Mouse (Mus musculus) myocyte (in vitro differentiated cells): ENCODE measurements around the gene Klk10. TPM values are rescaled to one million over a fixed set of nuclear protein-coding genes. Genes with fewer than 3 reads are reported as not detected.

Experiments used
- H3K27me3 ChIP-seq: one replicate; pipeline ENCODE4 v1.6.1; 2011; ENCODE audit not compliant: control insufficient read depth, insufficient read depth, insufficient read length
- H3K36me3 ChIP-seq: one replicate; pipeline ENCODE4 v1.6.1; 2011; ENCODE audit not compliant: control insufficient read depth, insufficient read depth
- H3K4me2 ChIP-seq: one replicate; pipeline ENCODE4 v1.6.1; 2011; ENCODE audit warnings: low read depth, control low read depth
- H3K4me3 ChIP-seq: one replicate; pipeline ENCODE4 v1.5.1; 2011; ENCODE audit warnings: mild to moderate bottlenecking, control low read depth, moderate library complexity
- H3K79me2 ChIP-seq: one replicate; pipeline ENCODE4 v1.6.1; 2011; ENCODE audit not compliant: control insufficient read depth, insufficient read depth
- H3ac ChIP-seq: one replicate; pipeline ENCODE4 v1.6.1; 2011; ENCODE audit not compliant: control insufficient read depth, insufficient read length
- CEBPB ChIP-seq: IDR thresholded peaks from 2 replicates; pipeline ENCODE4 v1.6.1; 2011; ENCODE audit warnings: mild to moderate bottlenecking, moderate library complexity; ENCODE audit not compliant: poor library complexity, insufficient read depth, severe bottlenecking
- E2F4 ChIP-seq: IDR thresholded peaks from one replicate; pipeline ENCODE4 v1.6.1; 2011; ENCODE audit warnings: mild to moderate bottlenecking, control low read depth, moderate library complexity; ENCODE audit not compliant: insufficient read depth
- MAX ChIP-seq: IDR thresholded peaks from one replicate; pipeline ENCODE4 v1.6.1; 2011; ENCODE audit warnings: low read depth, mild to moderate bottlenecking, control low read depth
- MYOD1 ChIP-seq, 3 experiments: IDR thresholded peaks; one replicate each; pipeline ENCODE4 v1.6.1; 2011; ENCODE audit warnings: control low read depth in 2 of 3, low read depth in 2 of 3, mild to moderate bottlenecking in 2 of 3, moderate library complexity in 1 of 3; ENCODE audit not compliant: insufficient read length in 2 of 3, control insufficient read depth in 1 of 3
- MYOG ChIP-seq, 3 experiments: IDR thresholded peaks; one replicate each; pipeline ENCODE4 v1.6.1; 2011; ENCODE audit warnings: control low read depth in 2 of 3, low read depth in 2 of 3, mild to moderate bottlenecking in 2 of 3; ENCODE audit not compliant: insufficient read length in 2 of 3, control insufficient read depth in 1 of 3, insufficient read depth in 1 of 3
- POLR2A ChIP-seq: IDR thresholded peaks from one replicate; pipeline ENCODE4 v1.6.1; 2011; ENCODE audit warnings: low read depth, mild to moderate bottlenecking, control low read depth, moderate library complexity; ENCODE audit not compliant: insufficient read length
- POLR2AphosphoS2 ChIP-seq: IDR thresholded peaks from one replicate; pipeline ENCODE4 v1.6.1; 2011; ENCODE audit warnings: low read depth, control low read depth; ENCODE audit not compliant: insufficient read length
- REST ChIP-seq: IDR thresholded peaks from one replicate; pipeline ENCODE4 v1.6.1; 2011; ENCODE audit warnings: mild to moderate bottlenecking, control low read depth, moderate library complexity; ENCODE audit not compliant: insufficient read depth, insufficient read length
- SRF ChIP-seq: IDR thresholded peaks from one replicate; pipeline ENCODE4 v1.6.1; 2011; ENCODE audit warnings: low read depth; ENCODE audit not compliant: control insufficient read depth, insufficient read length
- TCF12 ChIP-seq: IDR thresholded peaks from one replicate; pipeline ENCODE4 v1.6.1; 2011; ENCODE audit warnings: mild to moderate bottlenecking, control low read depth; ENCODE audit not compliant: poor library complexity, insufficient read depth, severe bottlenecking
- TCF3 ChIP-seq: IDR thresholded peaks from one replicate; pipeline ENCODE4 v1.6.1; 2011; ENCODE audit warnings: low read depth, control low read depth; ENCODE audit not compliant: insufficient read length
- USF1 ChIP-seq: IDR thresholded peaks from one replicate; pipeline ENCODE4 v1.6.1; 2011; ENCODE audit warnings: low read depth, mild to moderate bottlenecking, control low read depth, moderate library complexity
- polyA plus RNA-seq: library from polyadenylated mRNA; unstranded; fragments of >200 nt; fragmentation: generic; extraction: Trizol; gene quantifications from one replicate; pipeline ENCODE4 v1.2.1, GENCODE M21; 2012; ENCODE audit warnings: missing spikeins

Gene Klk10
- polyA plus RNA-seq, 1 experiment, result 1.1 TPM

DNA sequence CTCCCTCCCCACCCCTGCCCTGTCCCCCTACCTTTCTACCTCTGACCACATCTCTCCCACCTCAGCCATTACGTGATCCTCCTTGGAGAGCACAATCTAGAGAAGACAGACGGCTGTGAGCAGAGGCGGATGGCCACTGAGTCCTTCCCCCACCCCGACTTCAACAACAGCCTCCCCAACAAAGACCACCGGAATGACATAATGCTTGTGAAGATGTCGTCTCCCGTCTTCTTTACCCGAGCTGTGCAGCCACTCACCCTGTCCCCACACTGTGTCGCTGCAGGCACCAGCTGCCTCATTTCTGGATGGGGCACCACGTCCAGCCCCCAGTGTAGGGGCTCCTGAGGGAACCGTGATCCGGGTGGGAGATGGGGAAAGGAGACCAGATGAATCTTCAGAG is 3.4 kb upstream of the Klk10 start:
- TF ChIP-seq TCF3, result no peak
- TF ChIP-seq POLR2AphosphoS2, result no peak
- TF ChIP-seq CEBPB, result no peak
- no peak for TF ChIP-seq TCF12
- TF ChIP-seq MAX, result no peak
- H3K4me3 ChIP-seq, result no peak overlapping the region
- no peaks in the 10 kb centered on the region for H3K36me3 ChIP-seq
- no peak overlapping the region for H3K4me2 ChIP-seq
- H3K79me2 ChIP-seq, result no peaks in the 10 kb centered on the region
- no peaks in the 10 kb centered on the region for H3K27me3 ChIP-seq
- no peak overlapping the region for H3ac ChIP-seq

DNA sequence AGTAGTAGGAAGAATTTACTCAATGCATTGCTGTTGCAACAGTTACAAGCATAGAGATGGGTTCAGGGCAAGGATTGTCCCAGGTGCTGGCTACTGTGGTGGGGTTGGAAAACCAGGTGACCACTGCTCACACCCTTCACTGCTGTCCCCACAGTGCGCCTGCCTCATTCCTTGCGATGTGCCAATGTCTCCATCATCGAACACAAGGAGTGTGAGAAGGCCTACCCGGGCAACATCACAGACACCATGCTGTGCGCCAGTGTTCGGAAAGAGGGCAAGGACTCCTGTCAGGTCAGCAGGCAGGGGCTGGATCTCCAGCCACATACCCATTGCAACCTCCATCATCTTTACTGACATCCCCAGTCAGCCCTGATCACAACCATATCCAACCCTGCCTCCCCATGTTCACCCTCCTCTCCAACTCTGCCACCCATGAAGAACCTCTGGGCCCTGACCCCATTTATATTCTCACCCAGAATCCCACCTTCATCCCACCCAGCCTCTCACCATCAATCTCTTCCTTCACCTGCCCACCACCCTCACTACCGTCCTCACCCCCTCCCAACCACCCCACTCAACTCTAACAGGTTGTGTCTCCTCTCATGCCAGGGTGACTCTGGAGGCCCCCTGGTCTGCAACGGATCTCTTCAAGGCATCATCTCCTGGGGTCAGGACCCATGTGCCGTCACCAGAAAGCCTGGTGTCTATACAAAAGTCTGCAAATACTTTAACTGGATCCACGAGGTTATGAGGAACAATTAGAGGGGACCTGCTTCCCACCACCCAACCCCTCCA is 2.5 kb upstream of the Klk10 start:
- no peaks in the 10 kb centered on the region for H3K79me2 ChIP-seq
- H3K36me3 ChIP-seq, result no peaks in the 10 kb centered on the region
- TF ChIP-seq MYOG (IDR thresholded peaks at IDR 0.05; ENCODE audit: control insufficient read depth in 1 of 3, insufficient read depth in 1 of 3, insufficient read length in 2 of 3, low read depth in 2 of 3), result no peak
- TF ChIP-seq TCF12, result no peak
- TF ChIP-seq REST, result no peak
- TF ChIP-seq CEBPB, result no peak
- no peak for TF ChIP-seq SRF
- TF ChIP-seq MYOD1 (IDR thresholded peaks at IDR 0.05; ENCODE audit: control insufficient read depth in 1 of 3, insufficient read length in 2 of 3, low read depth in 2 of 3), result no peak
- TF ChIP-seq E2F4, result no peak
- TF ChIP-seq POLR2AphosphoS2, result no peak
- no peak overlapping the region for H3ac ChIP-seq
- H3K27me3 ChIP-seq, result no peaks in the 10 kb centered on the region
- no peak overlapping the region for H3K4me2 ChIP-seq
- no peak overlapping the region for H3K4me3 ChIP-seq

DNA sequence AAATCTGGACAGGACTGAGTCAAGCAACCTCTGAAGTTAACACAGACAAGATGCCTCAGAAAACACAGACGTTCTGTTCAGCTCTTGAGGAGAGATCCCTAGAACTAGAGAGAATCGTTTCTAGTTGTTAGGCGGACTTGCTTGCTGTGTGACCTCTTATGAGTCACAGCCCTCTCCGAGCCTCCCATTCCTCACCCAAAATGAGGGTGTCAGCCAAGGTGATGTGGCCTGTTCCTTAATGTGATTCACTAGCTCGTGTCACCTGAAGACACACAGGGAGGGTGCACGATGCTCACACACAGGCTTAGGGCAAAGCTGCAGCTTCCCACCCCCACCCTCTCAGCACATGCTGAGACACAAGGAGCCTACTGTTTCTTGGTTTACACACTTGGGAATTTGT is 594 bp upstream of the Klk10 start:
- Histone ChIP-seq H3ac (no peak overlapping the region), H3K79me2 (no peaks in the 10 kb centered on the region), H3K27me3 (no peaks in the 10 kb centered on the region), H3K36me3 (no peaks in the 10 kb centered on the region), H3K4me2 (peak overlapping the region; percentile 18), H3K4me3 (no peak overlapping the region)
- no peak for TF ChIP-seq POLR2AphosphoS2
- TF ChIP-seq REST, result no peak
- TF ChIP-seq CEBPB, result no peak
- TF ChIP-seq TCF12, result no peak
- no peak for TF ChIP-seq TCF3
- no peak for TF ChIP-seq E2F4
- TF ChIP-seq MAX, result no peak
- TF ChIP-seq POLR2A, result no peak
- no peak for TF ChIP-seq MYOD1 (IDR thresholded peaks at IDR 0.05; ENCODE audit: control insufficient read depth in 1 of 3, insufficient read length in 2 of 3, low read depth in 2 of 3)

DNA sequence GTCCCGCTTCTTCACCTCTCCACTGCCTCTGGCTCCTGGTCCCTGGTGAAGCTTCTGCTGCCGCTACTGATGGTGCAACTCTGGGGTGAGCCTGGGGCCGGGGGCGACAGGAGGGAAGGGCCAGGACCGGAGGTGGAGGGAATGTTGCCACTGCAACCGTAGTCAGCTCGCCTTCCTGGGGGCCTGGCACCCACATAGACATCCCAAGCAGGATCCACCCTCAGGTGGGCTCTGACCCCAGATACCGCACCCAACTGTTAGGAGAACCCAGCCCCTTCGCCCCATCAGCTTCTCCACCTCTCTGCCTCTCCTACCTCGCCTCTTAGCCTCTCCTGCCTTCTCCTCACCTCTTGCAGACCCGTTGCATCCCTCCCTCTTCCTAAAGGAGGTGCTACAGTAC is 706 bp downstream of the Klk10 start:
- H3K27me3 ChIP-seq, result no peaks in the 10 kb centered on the region
- no peaks in the 10 kb centered on the region for H3K79me2 ChIP-seq
- no peak overlapping the region for H3K4me3 ChIP-seq
- H3K4me2 ChIP-seq, result no peak overlapping the region
- TF ChIP-seq POLR2A (no peak), TCF12 (no peak), MYOG (IDR thresholded peaks at IDR 0.05; ENCODE audit: control insufficient read depth in 1 of 3, insufficient read depth in 1 of 3, insufficient read length in 2 of 3, low read depth in 2 of 3) (no peak), E2F4 (no peak), CEBPB (no peak), MAX (no peak), TCF3 (no peak), POLR2AphosphoS2 (no peak), SRF (no peak), USF1 (no peak), REST (no peak), MYOD1 (IDR thresholded peaks at IDR 0.05; ENCODE audit: control insufficient read depth in 1 of 3, insufficient read length in 2 of 3, low read depth in 2 of 3) (no peak)
- no peak overlapping the region for H3ac ChIP-seq
- H3K36me3 ChIP-seq, result no peaks in the 10 kb centered on the region
